ENCODE assay signal across 8 mouse cellular contexts in genomic region chr8:3464309-3464708, GRCm38 (mm10). TPM values are rescaled to one million over a fixed set of nuclear protein-coding genes. Genes with fewer than 3 reads are reported as not detected.
DNase-seq lines count a peak whose midpoint lies in the region; ATAC-seq and TF ChIP-seq lines count a peak whose summit lies in the region.

No protein-coding gene starts in this region.

- peak; percentile 50 to 75 for DNase-seq in cerebellum, postnatal 14 days
- DNase-seq in cerebellum, adult 9-10 months, result no peak
- DNase-seq in testis, postnatal 10 days (ENCODE audit: low spot score), result no peak
- peak; percentile 68 for DNase-seq in hindbrain, postnatal 0 days (ENCODE audit: low spot score)
- peak; percentile 57 for DNase-seq in lung, postnatal 14 days
- no peak for DNase-seq in adrenal gland, postnatal 4 days (ENCODE audit: low spot score in 2 of 2)

- TF ChIP-seq POLR2A in testis, adult 2 months (IDR thresholded peaks at IDR 0.05; ENCODE audit: control insufficient read depth, low read depth, low read length), result no peak

- H3K4me1 ChIP-seq in testis, adult 2 months (ENCODE audit: control insufficient read depth, insufficient read depth, low read length), result peaks cover 3% of the 10 kb centered on the region
- H3K4me1 ChIP-seq in hindbrain, postnatal 0 days (ENCODE audit: insufficient read depth, low read length), result peaks cover 4% of the 10 kb centered on the region; the same call in 1 of the 2 replicates

- 58% methylated on average over 5 of the region's 5 CpGs for WGBS in hindbrain, postnatal 0 days

- no peak overlapping the region for H3K4me3 ChIP-seq in testis, adult 2 months (ENCODE audit: control insufficient read depth, low read depth, low read length)
- H3K4me3 ChIP-seq in hindbrain, postnatal 0 days (ENCODE audit: low read length), result no peak overlapping the region

- TF ChIP-seq CTCF in testis, adult 2 months (IDR thresholded peaks at IDR 0.05; ENCODE audit: control insufficient read depth, insufficient read depth, insufficient replicate concordance, low read depth, low read length), result 0 out of 2 replicates have a peak, but pooled peaks have one; percentile 14
- peak; percentile 63 for TF ChIP-seq CTCF in hindbrain, postnatal 0 days (IDR thresholded peaks at IDR 0.05; ENCODE audit: low read depth)

- H3K9me3 ChIP-seq in hindbrain, postnatal 0 days (ENCODE audit: low read length), result no peaks in the 10 kb centered on the region

- H3K4me2 ChIP-seq in hindbrain, postnatal 0 days (ENCODE audit: low read depth, low read length), result no peak overlapping the region

- ATAC-seq in hindbrain, postnatal 0 days, result no peak
- no peak; the same call in 1 of the 2 replicates for ATAC-seq in erythroid progenitor cell, adult 5-6 weeks (replicated peaks; ENCODE audit: low FRiP score, poor library complexity, severe bottlenecking)

- no peak overlapping the region for H3K27ac ChIP-seq in testis, adult 2 months (ENCODE audit: control insufficient read depth, insufficient read depth, low read depth, low read length)
- H3K27ac ChIP-seq in hindbrain, postnatal 0 days, result no peak overlapping the region

- no peaks in the 10 kb centered on the region for H3K27me3 ChIP-seq in testis, adult 2 months (ENCODE audit: control insufficient read depth, insufficient read depth, low read length)
- no peaks in the 10 kb centered on the region for H3K27me3 ChIP-seq in hindbrain, postnatal 0 days (ENCODE audit: insufficient read depth, low read length)

- no peak overlapping the region for H3K9ac ChIP-seq in hindbrain, postnatal 0 days (replicated peaks; ENCODE audit: low read length)

- no peaks in the 10 kb centered on the region for H3K36me3 ChIP-seq in testis, adult 2 months (ENCODE audit: control insufficient read depth, insufficient read depth, low read length)
- no peaks in the 10 kb centered on the region for H3K36me3 ChIP-seq in hindbrain, postnatal 0 days (ENCODE audit: insufficient read depth, low read length)

RNA-seq across cellular contexts. Expression of gene Pex11g, which starts 3.2 kb away (rescaled TPM):
- 47.9 and 51.1 TPM in 2 replicates for polyA plus RNA-seq in testis, adult 2 months (2012; rRNA removed)
- 1.5 and 4.9 TPM in 2 replicates for total RNA-seq in hindbrain, postnatal 0 days (2014; rRNA removed)
- 2.0 and 2.4 TPM in 2 replicates for polyA plus RNA-seq in hindbrain, postnatal 0 days (2015; fragmentation: Nextera tagmentation; extraction: Ambion mirVana)
- 0.72 TPM in 1 of 2 replicates, not detected in the other for total RNA-seq in erythroid progenitor cell, adult 5-6 weeks (2015; ENCODE audit: low replicate concordance)
- not detected in 2 replicates for total RNA-seq in erythroid progenitor cell, adult 5-6 weeks (2017; ENCODE audit: low replicate concordance)
- total RNA-seq in adrenal gland, postnatal 4 days (2021), result 10 to 100 TPM; 11.0 to 13.5 TPM

RNA-seq across cellular contexts. Expression of gene Tex45, which starts 6.4 kb away (rescaled TPM):
- polyA plus RNA-seq in testis, adult 2 months (2012; rRNA removed), result 72.2 and 114 TPM in 2 replicates
- total RNA-seq in hindbrain, postnatal 0 days (2014; rRNA removed), result 0.26 TPM in 1 of 2 replicates, not detected in the other
- polyA plus RNA-seq in hindbrain, postnatal 0 days (2015; fragmentation: Nextera tagmentation; extraction: Ambion mirVana), result 0.57 and 0.73 TPM in 2 replicates
- not detected in 2 replicates for total RNA-seq in erythroid progenitor cell, adult 5-6 weeks (2015; ENCODE audit: low replicate concordance)
- not detected in 2 replicates for total RNA-seq in erythroid progenitor cell, adult 5-6 weeks (2017; ENCODE audit: low replicate concordance)
- total RNA-seq in adrenal gland, postnatal 4 days (2021), result under 1 TPM; 0.25 to 0.56 TPM

RNA-seq across cellular contexts. Expression of gene Zfp358, which starts 28.6 kb away (rescaled TPM):
- polyA plus RNA-seq in testis, adult 2 months (2012; rRNA removed), result 3.8 and 3.9 TPM in 2 replicates
- total RNA-seq in hindbrain, postnatal 0 days (2014; rRNA removed), result 98.3 and 109 TPM in 2 replicates
- polyA plus RNA-seq in hindbrain, postnatal 0 days (2015; fragmentation: Nextera tagmentation; extraction: Ambion mirVana), result 46.0 and 49.6 TPM in 2 replicates
- 2.9 TPM in 1 of 2 replicates, not detected in the other for total RNA-seq in erythroid progenitor cell, adult 5-6 weeks (2015; ENCODE audit: low replicate concordance)
- 2.0 TPM in 1 of 2 replicates, not detected in the other for total RNA-seq in erythroid progenitor cell, adult 5-6 weeks (2017; ENCODE audit: low replicate concordance)
- 10 to 100 TPM; 33.7 to 35.6 TPM for total RNA-seq in adrenal gland, postnatal 4 days (2021)

RNA-seq across cellular contexts. Expression of gene Mcoln1, which starts 35.9 kb away (rescaled TPM):
- polyA plus RNA-seq in testis, adult 2 months (2012; rRNA removed), result 39.7 and 46.5 TPM in 2 replicates
- 113 and 140 TPM in 2 replicates for total RNA-seq in hindbrain, postnatal 0 days (2014; rRNA removed)
- 92.4 and 96.8 TPM in 2 replicates for polyA plus RNA-seq in hindbrain, postnatal 0 days (2015; fragmentation: Nextera tagmentation; extraction: Ambion mirVana)
- 45.3 and 65.2 TPM in 2 replicates for total RNA-seq in erythroid progenitor cell, adult 5-6 weeks (2015; ENCODE audit: low replicate concordance)
- total RNA-seq in erythroid progenitor cell, adult 5-6 weeks (2017; ENCODE audit: low replicate concordance), result 82.9 and 267 TPM in 2 replicates
- 10 to 100 TPM; 50.5 to 53.2 TPM for total RNA-seq in adrenal gland, postnatal 4 days (2021)

RNA-seq across cellular contexts. Expression of gene Pnpla6, which starts 50.9 kb away (rescaled TPM):
- 12.4 and 17.8 TPM in 2 replicates for polyA plus RNA-seq in testis, adult 2 months (2012; rRNA removed)
- 55.6 and 82.6 TPM in 2 replicates for total RNA-seq in hindbrain, postnatal 0 days (2014; rRNA removed)
- 35.3 and 38.4 TPM in 2 replicates for polyA plus RNA-seq in hindbrain, postnatal 0 days (2015; fragmentation: Nextera tagmentation; extraction: Ambion mirVana)
- 110 and 131 TPM in 2 replicates for total RNA-seq in erythroid progenitor cell, adult 5-6 weeks (2015; ENCODE audit: low replicate concordance)
- total RNA-seq in erythroid progenitor cell, adult 5-6 weeks (2017; ENCODE audit: low replicate concordance), result 147 and 272 TPM in 2 replicates
- 10 to 100 TPM; 44.4 to 47.5 TPM for total RNA-seq in adrenal gland, postnatal 4 days (2021)

Comparison
In these comparisons a context has a peak if more than half of its experiments do, and no peak if none do; other contexts are left out.
1. DNase-seq: peak in cerebellum, postnatal 14 days (2 of 2), hindbrain, postnatal 0 days (single experiment) and lung, postnatal 14 days (single experiment); none in cerebellum, adult 9-10 months (single experiment), testis, postnatal 10 days (single experiment) and adrenal gland, postnatal 4 days (0 of 2).
2. RNA of gene Zfp358, which starts 28.6 kb away (total RNA-seq): 98.3 to 109 TPM in hindbrain, postnatal 0 days and 33.7 to 35.6 TPM in adrenal gland, postnatal 4 days; 2.0 to 2.9 TPM in erythroid progenitor cell, adult 5-6 weeks; every median in the first group is over 4 times any median in the second.